ENCODE assay signal across 8 mouse cellular contexts in the genomic region with DNA sequence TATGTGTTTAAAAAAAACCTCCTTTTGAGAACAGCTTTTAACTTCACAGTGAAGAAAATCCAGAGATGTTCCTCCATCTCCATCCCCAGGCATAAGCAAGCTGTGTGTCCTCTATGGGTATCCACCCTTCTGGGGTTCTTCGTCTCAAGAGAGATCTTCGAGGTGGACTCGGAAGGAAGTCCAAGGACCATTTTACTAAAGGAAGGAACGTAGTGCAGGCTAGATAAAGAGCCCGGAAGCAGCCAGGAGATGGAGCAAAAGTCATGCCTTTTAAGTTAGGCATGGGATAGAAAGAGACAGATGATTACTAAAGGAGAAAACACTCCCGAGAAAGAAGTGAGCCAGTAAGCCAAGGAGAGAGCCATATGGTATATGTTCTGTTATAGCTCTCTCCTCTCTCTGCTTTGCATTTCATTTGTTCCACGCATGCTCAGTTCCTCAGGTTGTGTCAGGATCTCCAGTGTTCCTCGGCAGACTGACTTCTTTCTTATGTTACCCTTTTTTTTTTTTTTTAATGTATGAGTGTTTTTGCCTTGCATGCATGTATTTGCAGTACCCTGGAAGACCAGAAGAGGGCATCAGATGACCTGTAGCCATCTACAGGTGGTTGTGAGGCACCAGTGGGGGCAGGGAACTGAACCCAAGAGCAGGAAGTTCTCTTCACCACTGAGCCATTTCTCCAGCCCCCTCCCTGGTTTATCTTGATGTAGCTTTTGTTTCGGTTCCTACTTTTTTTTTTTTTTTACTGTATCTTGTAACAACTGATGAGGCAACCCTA. TPM values are rescaled to one million over a fixed set of nuclear protein-coding genes. Genes with fewer than 3 reads are reported as not detected.
DNase-seq lines count a peak whose midpoint lies in the region; ATAC-seq and TF ChIP-seq lines count a peak whose summit lies in the region.

No protein-coding gene starts in this region.

- H3K36me3 ChIP-seq in embryonic facial prominence, embryonic 10.5 days (replicated peaks): no peaks in the 10 kb centered on the region
- no peaks in the 10 kb centered on the region for H3K36me3 ChIP-seq in liver, adult 2 months (ENCODE audit: control insufficient read depth, insufficient read depth, low read length)

- peak; percentile 79 for TF ChIP-seq CTCF in layer of hippocampus, adult 2 months (conservative IDR thresholded peaks at IDR 0.05)
- peak; percentile 76 for TF ChIP-seq CTCF in Patski (IDR thresholded peaks at IDR 0.05)
- TF ChIP-seq CTCF in liver, adult 2 months (IDR thresholded peaks at IDR 0.05; ENCODE audit: low read depth, low read length): peak; percentile 74

- H3K9me3 ChIP-seq in embryonic facial prominence, embryonic 10.5 days: no peaks in the 10 kb centered on the region

- WGBS in embryonic facial prominence, embryonic 10.5 days: 78% methylated on average over 9 of the region's 9 CpGs
- WGBS in liver, adult 2 months: 56% methylated on average over 9 of the region's 9 CpGs

- no peaks in the 10 kb centered on the region for H3K27me3 ChIP-seq in Patski
- no peaks in the 10 kb centered on the region for H3K27me3 ChIP-seq in embryonic facial prominence, embryonic 10.5 days (replicated peaks; ENCODE audit: low read depth, poor library complexity, severe bottlenecking)
- no peaks in the 10 kb centered on the region for H3K27me3 ChIP-seq in liver, adult 2 months (ENCODE audit: control insufficient read depth, insufficient read depth, low read length)

- no peak for TF ChIP-seq POLR2A in liver, adult 2 months (IDR thresholded peaks at IDR 0.05; ENCODE audit: extremely low read depth, insufficient read depth, low read length)

- POLR2A ChIA-PET in Patski (lab: Charles Lee): interaction anchor here (0.5 to 1.3 kb wide), 3 partner anchors 310 to 955 kb away, joined by 3 read pairs; no protein-coding TSS in a partner anchor

- H3K4me1 ChIP-seq in embryonic facial prominence, embryonic 10.5 days: peaks cover 3% of the 10 kb centered on the region; the same call in 1 of the 2 replicates
- H3K4me1 ChIP-seq in liver, adult 2 months (ENCODE audit: control insufficient read depth, insufficient read depth, low read length): peaks cover 27% of the 10 kb centered on the region

- no peak for ATAC-seq in Patski

- CTCF ChIA-PET in Patski (lab: Charles Lee): interaction anchor here (0.6 to 1.3 kb wide), 10 partner anchors 11 to 409 kb away, joined by 3 to 4 read pairs (median 3); a partner anchor contains a TSS

- peak overlapping the region; percentile 49; the same call in 1 of the 2 replicates for H3K9ac ChIP-seq in liver, adult 2 months (ENCODE audit: low read depth, low read length)

- H3K4me3 ChIP-seq in layer of hippocampus, adult 2 months: no peak overlapping the region
- no peak overlapping the region for H3K4me3 ChIP-seq in embryonic facial prominence, embryonic 10.5 days
- H3K4me3 ChIP-seq in liver, adult 2 months (ENCODE audit: insufficient read depth, low read depth, low read length): no peak overlapping the region

- intact Hi-C loops in heart, postnatal 14 days (cut with DNase I): loop anchor here (10.0 kb wide), 1 partner anchor 84 kb away; no protein-coding TSS in a partner anchor

- H3K27ac ChIP-seq in layer of hippocampus, adult 2 months: peak overlapping the region; percentile 81
- H3K27ac ChIP-seq in embryonic facial prominence, embryonic 10.5 days (replicated peaks): no peak overlapping the region
- H3K27ac ChIP-seq in liver, adult 2 months (replicated peaks; ENCODE audit: insufficient read depth, low read depth, low read length): peak overlapping the region; percentile 57

- no peaks in the 10 kb centered on the region for H3K79me2 ChIP-seq in liver, adult 2 months (ENCODE audit: control insufficient read depth, insufficient read depth, low read length)

- in situ Hi-C loops in Patski (cut with MboI; ENCODE audit: low pct_unique_long_range_greater_than_20kb): loop anchor here (10.0 to 25.0 kb wide), 4 partner anchors 84 to 742 kb away; no protein-coding TSS in a partner anchor

- peak; percentile 40 to 60 for DNase-seq in layer of hippocampus, adult 2 months (ENCODE audit: low spot score in 2 of 2)
- no peak for DNase-seq in layer of hippocampus, postnatal 36 days
- no peak for DNase-seq in Patski (ENCODE audit: low read depth, low spot score)
- peak; percentile 46 for DNase-seq in embryonic facial prominence, embryonic 10.5 days (ENCODE audit: low spot score)
- peak; percentile 39 to 62 for DNase-seq in heart, postnatal 14 days
- peak; percentile 92 for DNase-seq in liver, adult 2 months (ENCODE audit: extremely low read depth, low read depth, low spot score)
- peak; percentile 63 to 67 for DNase-seq in right cerebral cortex, adult 2 months (ENCODE audit: low spot score in 2 of 2)
- peak; percentile 33 for DNase-seq in yolk sac, embryonic 10.5 days (ENCODE audit: low spot score)

RNA-seq across cellular contexts. Expression of a gene that starts 11.1 kb away (rescaled TPM):
- 10 to 100 TPM; 20.7 to 22.9 TPM for total RNA-seq in layer of hippocampus, adult 2 months (2021)
- 10 to 100 TPM; 17.8 to 18.1 TPM for total RNA-seq in layer of hippocampus, postnatal 36 days (2021)
- 3.1 TPM for polyA plus RNA-seq in Patski (2021)
- polyA plus RNA-seq in embryonic facial prominence, embryonic 10.5 days (2016; fragmentation: Nextera tagmentation; extraction: Ambion mirVana): 0.36 and 0.42 TPM in 2 replicates
- 1 to 10 TPM in 1 of 2 experiments, under 1 TPM in 1; 1.00 to 1.8 TPM for total RNA-seq in heart, postnatal 14 days (2021)
- total RNA-seq in liver, adult 2 months (2014; rRNA removed): 0.27 and 0.65 TPM in 2 replicates
- 0.07 and 0.27 TPM in 2 replicates for polyA plus RNA-seq in liver, adult 2 months (2012; rRNA removed)

Comparison
In these comparisons a context has a peak if more than half of its experiments do, and no peak if none do; other contexts are left out.
1. DNase-seq: peak in layer of hippocampus, adult 2 months (2 of 2), embryonic facial prominence, embryonic 10.5 days (single experiment), heart, postnatal 14 days (2 of 2), liver, adult 2 months (single experiment), right cerebral cortex, adult 2 months (2 of 2) and yolk sac, embryonic 10.5 days (single experiment); none in layer of hippocampus, postnatal 36 days (0 of 2) and Patski (single experiment).
2. RNA of a gene that starts 11.1 kb away (total RNA-seq): 20.7 to 22.9 TPM in layer of hippocampus, adult 2 months and 17.8 to 18.1 TPM in layer of hippocampus, postnatal 36 days; 1.00 to 1.8 TPM in heart, postnatal 14 days and 0.27 to 0.65 TPM in liver, adult 2 months; every median in the first group is over 4 times any median in the second.
3. Peak in every context shown above with its lines, with median percentiles within 50 percentile points of each other: CTCF ChIP-seq.